Comparison of ENCODE assay signal across 8 mouse cellular contexts in genomic region chr9:44318826-44319095, GRCm38 (mm10). TPM values are rescaled to one million over a fixed set of nuclear protein-coding genes. Genes with fewer than 3 reads are reported as not detected.
DNase-seq lines count a peak whose midpoint lies in the region; ATAC-seq and TF ChIP-seq lines count a peak whose summit lies in the region.

No protein-coding gene starts in this region.

- no peak for TF ChIP-seq CTCF in cerebellum, adult 2 months (IDR thresholded peaks at IDR 0.05; ENCODE audit: borderline replicate concordance, insufficient read depth, low read depth, low read length)
- no peak for TF ChIP-seq CTCF in CH12.LX (conservative IDR thresholded peaks at IDR 0.05 in 1 of 2, IDR thresholded peaks at IDR 0.05 in 1 of 2; ENCODE audit: low read depth in 2 of 2, low read length in 2 of 2)

- no peak for TF ChIP-seq EP300 in CH12.LX (IDR thresholded peaks at IDR 0.05; ENCODE audit: low read length)

- H3K36me3 ChIP-seq in CH12.LX (replicated peaks in 1 of 2; ENCODE audit: control insufficient read depth in 1 of 2, insufficient read depth in 1 of 2, low read length in 1 of 2): peaks cover 24 to 37% of the 10 kb centered on the region in 2 experiments
- peaks cover 32% of the 10 kb centered on the region for H3K36me3 ChIP-seq in hindbrain, embryonic 12.5 days
- H3K36me3 ChIP-seq in liver, embryonic 11.5 days (ENCODE audit: control insufficient read depth, insufficient read depth, low read length): peaks cover 11% of the 10 kb centered on the region

- H3K27ac ChIP-seq in cerebellum, adult 2 months (ENCODE audit: insufficient read depth, low read length): no peak overlapping the region
- no peak overlapping the region for H3K27ac ChIP-seq in CH12.LX (ENCODE audit: insufficient read depth, low read depth)
- H3K27ac ChIP-seq in hindbrain, embryonic 12.5 days: no peak overlapping the region
- H3K27ac ChIP-seq in liver, embryonic 11.5 days (ENCODE audit: low read depth, low read length): no peak overlapping the region

- H3K79me2 ChIP-seq in CH12.LX (replicated peaks; ENCODE audit: control insufficient read depth, extremely low read depth, insufficient read depth, poor library complexity, severe bottlenecking): no peaks in the 10 kb centered on the region

- dilution Hi-C loops in CH12.LX (cut with MboI; ENCODE audit: extremely low pct_ligation_motif_present, extremely low pct_unique_long_range_greater_than_20kb, low sequenced_read_pairs): no loop called here

- no peak for ATAC-seq in hindbrain, embryonic 12.5 days (ENCODE audit: low FRiP score)
- no peak for ATAC-seq in liver, embryonic 11.5 days (replicated peaks; ENCODE audit: low FRiP score)

- H3K9me3 ChIP-seq in CH12.LX (replicated peaks; ENCODE audit: low read length): no peaks in the 10 kb centered on the region
- H3K9me3 ChIP-seq in hindbrain, embryonic 12.5 days (replicated peaks): no peaks in the 10 kb centered on the region
- H3K9me3 ChIP-seq in liver, embryonic 11.5 days (ENCODE audit: control insufficient read depth, low read length): no peaks in the 10 kb centered on the region

- H3K9ac ChIP-seq in CH12.LX (ENCODE audit: insufficient read depth, low read depth): no peak overlapping the region
- peak overlapping the region; percentile 96 for H3K9ac ChIP-seq in hindbrain, embryonic 12.5 days
- H3K9ac ChIP-seq in liver, embryonic 11.5 days (ENCODE audit: low read depth, low read length): peak overlapping the region; percentile 76; the same call in 1 of the 2 replicates

- in situ Hi-C loops in CH12.LX (cut with MboI; ENCODE audit: low pct_ligation_motif_present, low pct_unique_long_range_greater_than_20kb, low sequenced_read_pairs): no loop called here

- no peak for DNase-seq in cerebellum, adult 2 months
- DNase-seq in cerebellum, postnatal 36 days: no peak
- DNase-seq in CH12.LX (ENCODE audit: extremely low read depth): no peak
- DNase-seq in liver, embryonic 11.5 days (ENCODE audit: low spot score): no peak
- DNase-seq in embryo, embryonic 9.5 days (ENCODE audit: extremely low spot score): no peak
- DNase-seq in adrenal gland, postnatal 25 days: no peak
- DNase-seq in cerebellum, adult 18-20 months: no peak

- no peak for TF ChIP-seq POLR2A in cerebellum, adult 2 months (IDR thresholded peaks at IDR 0.05; ENCODE audit: borderline replicate concordance, insufficient read depth, low read length)
- no peak for TF ChIP-seq POLR2A in CH12.LX (IDR thresholded peaks at IDR 0.05; ENCODE audit: low read depth, low read length)

- H3K4me2 ChIP-seq in CH12.LX (ENCODE audit: insufficient read depth, low read depth, poor library complexity, severe bottlenecking): peak overlapping the region; percentile 85
- peak overlapping the region; percentile 95 for H3K4me2 ChIP-seq in hindbrain, embryonic 12.5 days (replicated peaks)
- peak overlapping the region; percentile 97 for H3K4me2 ChIP-seq in liver, embryonic 11.5 days

- peaks cover 18% of the 10 kb centered on the region for H3K4me1 ChIP-seq in cerebellum, adult 2 months (ENCODE audit: control insufficient read depth, insufficient read depth, low read length)
- H3K4me1 ChIP-seq in CH12.LX (ENCODE audit: control insufficient read depth in 1 of 2, insufficient read depth in 2 of 2): peaks cover 7 to 27% of the 10 kb centered on the region in 2 experiments; a peak in 3 of 4 replicates
- H3K4me1 ChIP-seq in hindbrain, embryonic 12.5 days: peaks cover 31% of the 10 kb centered on the region
- H3K4me1 ChIP-seq in liver, embryonic 11.5 days (replicated peaks; ENCODE audit: control insufficient read depth, insufficient read depth, low read length): peaks cover 25% of the 10 kb centered on the region

- no peak for TF ChIP-seq RAD21 in CH12.LX (IDR thresholded peaks at IDR 0.05; ENCODE audit: low read depth, low read length)

- H3K4me3 ChIP-seq in cerebellum, adult 2 months (replicated peaks; ENCODE audit: insufficient read depth, low read depth, low read length): peak overlapping the region; percentile 89
- H3K4me3 ChIP-seq in CH12.LX (replicated peaks in 1 of 3; ENCODE audit: low read depth in 2 of 3, low read length in 2 of 3, poor library complexity in 1 of 3): peak overlapping the region in 2 of 3 experiments; percentile 20 to 77
- H3K4me3 ChIP-seq in hindbrain, embryonic 12.5 days: peak overlapping the region; percentile 97
- H3K4me3 ChIP-seq in liver, embryonic 11.5 days (ENCODE audit: low read depth, low read length): peak overlapping the region; percentile 90

- no peaks in the 10 kb centered on the region for H3K27me3 ChIP-seq in cerebellum, adult 2 months (ENCODE audit: control insufficient read depth, insufficient read depth, low read length)
- H3K27me3 ChIP-seq in CH12.LX (replicated peaks): peaks cover 4% of the 10 kb centered on the region
- H3K27me3 ChIP-seq in hindbrain, embryonic 12.5 days: no peaks in the 10 kb centered on the region
- no peaks in the 10 kb centered on the region for H3K27me3 ChIP-seq in liver, embryonic 11.5 days (replicated peaks; ENCODE audit: control insufficient read depth, insufficient read depth, low read length)

- WGBS in cerebellum, adult 2 months: 19% methylated on average over 3 of the region's 3 CpGs
- 45% methylated on average over 3 of the region's 3 CpGs for WGBS in hindbrain, embryonic 12.5 days
- WGBS in liver, embryonic 11.5 days: 37% methylated on average over 3 of the region's 3 CpGs

TF ChIP-seq in CH12.LX, 34 proteins besides CTCF, POLR2A, EP300 and RAD21:
- TF ChIP-seq E2F4 (IDR thresholded peaks at IDR 0.05; ENCODE audit: insufficient replicate concordance, low read depth, low read length): no peak
- no peak for TF ChIP-seq JUN (IDR thresholded peaks at IDR 0.05; ENCODE audit: insufficient read depth, low read depth, low read length)
- no peak for TF ChIP-seq MXI1 (IDR thresholded peaks at IDR 0.05; ENCODE audit: low read depth, low read length)
- TF ChIP-seq USF2 (conservative IDR thresholded peaks at IDR 0.05; ENCODE audit: low read depth, low read length): no peak

RNA-seq across cellular contexts. Expression of gene C2cd2l, which starts 1.3 kb away (rescaled TPM):
- polyA plus RNA-seq in cerebellum, adult 2 months (2012; rRNA removed): 112 and 113 TPM in 2 replicates
- 7.2 TPM in 2 replicates for total RNA-seq in CH12.LX (2012; rRNA removed)
- 2.5 and 2.9 TPM in 2 replicates for total RNA-seq in CH12.LX (2014; rRNA removed)
- 7.3 and 8.6 TPM in 2 replicates for polyA plus RNA-seq in CH12.LX (2012; ENCODE audit: insufficient read length, low read depth)
- polyA plus RNA-seq in hindbrain, embryonic 12.5 days (2016; fragmentation: Nextera tagmentation; extraction: Ambion mirVana): 20.2 and 22.2 TPM in 2 replicates
- 8.9 and 9.3 TPM in 2 replicates for polyA plus RNA-seq in liver, embryonic 11.5 days (2014; fragmentation: Nextera tagmentation; extraction: Ambion mirVana)
- 43.3 and 48.8 TPM in 2 replicates for total RNA-seq in adrenal gland, postnatal 25 days (2021)

RNA-seq across cellular contexts. Expression of gene Dpagt1, which starts 7.1 kb away (rescaled TPM):
- 23.5 and 23.6 TPM in 2 replicates for polyA plus RNA-seq in cerebellum, adult 2 months (2012; rRNA removed)
- total RNA-seq in CH12.LX (2012; rRNA removed): 15.8 and 16.2 TPM in 2 replicates
- total RNA-seq in CH12.LX (2014; rRNA removed): 6.4 and 8.5 TPM in 2 replicates
- polyA plus RNA-seq in CH12.LX (2012; ENCODE audit: insufficient read length, low read depth): 31.5 and 41.7 TPM in 2 replicates
- 37.3 and 41.3 TPM in 2 replicates for polyA plus RNA-seq in hindbrain, embryonic 12.5 days (2016; fragmentation: Nextera tagmentation; extraction: Ambion mirVana)
- polyA plus RNA-seq in liver, embryonic 11.5 days (2014; fragmentation: Nextera tagmentation; extraction: Ambion mirVana): 39.5 and 41.9 TPM in 2 replicates
- total RNA-seq in adrenal gland, postnatal 25 days (2021): 34.3 and 34.5 TPM in 2 replicates

RNA-seq across cellular contexts. Expression of gene Hinfp, which starts 13.3 kb away (rescaled TPM):
- 35.8 and 36.0 TPM in 2 replicates for polyA plus RNA-seq in cerebellum, adult 2 months (2012; rRNA removed)
- total RNA-seq in CH12.LX (2012; rRNA removed): 16.5 and 16.6 TPM in 2 replicates
- 13.6 and 14.0 TPM in 2 replicates for total RNA-seq in CH12.LX (2014; rRNA removed)
- polyA plus RNA-seq in CH12.LX (2012; ENCODE audit: insufficient read length, low read depth): 18.9 and 22.3 TPM in 2 replicates
- 28.9 and 32.5 TPM in 2 replicates for polyA plus RNA-seq in hindbrain, embryonic 12.5 days (2016; fragmentation: Nextera tagmentation; extraction: Ambion mirVana)
- polyA plus RNA-seq in liver, embryonic 11.5 days (2014; fragmentation: Nextera tagmentation; extraction: Ambion mirVana): 19.3 and 20.2 TPM in 2 replicates
- 23.6 and 29.3 TPM in 2 replicates for total RNA-seq in adrenal gland, postnatal 25 days (2021)

RNA-seq across cellular contexts. Expression of gene H2afx, which starts 15.7 kb away (rescaled TPM):
- polyA plus RNA-seq in cerebellum, adult 2 months (2012; rRNA removed): 63.1 and 63.5 TPM in 2 replicates
- total RNA-seq in CH12.LX (2012; rRNA removed): 488 and 589 TPM in 2 replicates
- total RNA-seq in CH12.LX (2014; rRNA removed): 32.5 and 36.3 TPM in 2 replicates
- polyA plus RNA-seq in CH12.LX (2012; ENCODE audit: insufficient read length, low read depth): 39.5 and 56.6 TPM in 2 replicates
- 273 and 290 TPM in 2 replicates for polyA plus RNA-seq in hindbrain, embryonic 12.5 days (2016; fragmentation: Nextera tagmentation; extraction: Ambion mirVana)
- 250 TPM in 2 replicates for polyA plus RNA-seq in liver, embryonic 11.5 days (2014; fragmentation: Nextera tagmentation; extraction: Ambion mirVana)
- 56.5 and 65.2 TPM in 2 replicates for total RNA-seq in adrenal gland, postnatal 25 days (2021)

RNA-seq across cellular contexts. Expression of gene Hmbs, which starts 25.3 kb away (rescaled TPM):
- 32.2 and 35.4 TPM in 2 replicates for polyA plus RNA-seq in cerebellum, adult 2 months (2012; rRNA removed)
- 74.0 and 80.9 TPM in 2 replicates for total RNA-seq in CH12.LX (2012; rRNA removed)
- total RNA-seq in CH12.LX (2014; rRNA removed): 73.7 and 75.2 TPM in 2 replicates
- 65.0 and 65.1 TPM in 2 replicates for polyA plus RNA-seq in CH12.LX (2012; ENCODE audit: insufficient read length, low read depth)
- 99.4 and 103 TPM in 2 replicates for polyA plus RNA-seq in hindbrain, embryonic 12.5 days (2016; fragmentation: Nextera tagmentation; extraction: Ambion mirVana)
- polyA plus RNA-seq in liver, embryonic 11.5 days (2014; fragmentation: Nextera tagmentation; extraction: Ambion mirVana): 879 and 949 TPM in 2 replicates
- 81.2 and 102 TPM in 2 replicates for total RNA-seq in adrenal gland, postnatal 25 days (2021)
